Mouse (Mus musculus) hindbrain, embryonic 15.5 days (tissue): ENCODE measurements at regions not wholly inside any gene's neighbourhood (a gene's known extent, or its start where the extent isn't known, plus 50 kb on each side); places are given as distances from the start of the nearest gene placed in this dataset.

ENCODE experiments used
- ATAC-seq: fragments of 200-750 bp; cut with Nextera tagmentation; 2 replicates; pipeline ENCODE4 v1.8.0; 2017; ENCODE audit warnings: low read depth, moderate number of reproducible peaks, moderate TSS enrichment; ENCODE audit not compliant: low FRiP score
- H3K27ac ChIP-seq: fragments of 300-500 bp; sonication (generic); replicated peaks from 2 replicates; pipeline ENCODE4 v1.5.1; 2015; ENCODE audit warnings: mild to moderate bottlenecking, inconsistent platforms
- H3K27me3 ChIP-seq: fragments of 300-500 bp; sonication (generic); 2 replicates; pipeline ENCODE4 v1.6.1; 2015; ENCODE audit warnings: control low read depth, inconsistent platforms
- H3K36me3 ChIP-seq: fragments of 300-500 bp; sonication (generic); 2 replicates; pipeline ENCODE4 v1.6.1; 2015; ENCODE audit warnings: control low read depth, inconsistent platforms
- H3K4me1 ChIP-seq: fragments of 300-500 bp; sonication (generic); replicated peaks from 2 replicates; pipeline ENCODE4 v1.6.1; 2015; ENCODE audit warnings: control low read depth, inconsistent platforms
- H3K4me2 ChIP-seq: fragments of 300-500 bp; sonication (generic); 2 replicates; pipeline ENCODE4 v1.6.1; 2015; ENCODE audit warnings: moderate library complexity, mild to moderate bottlenecking, inconsistent platforms
- H3K4me3 ChIP-seq: fragments of 300-500 bp; sonication (generic); 2 replicates; pipeline ENCODE4 v1.5.1; 2015; ENCODE audit warnings: mild to moderate bottlenecking, inconsistent platforms
- H3K9ac ChIP-seq: fragments of 300-500 bp; sonication (generic); 2 replicates; pipeline ENCODE4 v1.6.1; 2015; ENCODE audit warnings: inconsistent platforms
- H3K9me3 ChIP-seq: fragments of 300-500 bp; sonication (generic); 2 replicates; pipeline ENCODE4 v1.6.1; 2016; ENCODE audit warnings: control low read depth, inconsistent platforms
- WGBS: fragments of 180-500 bp; shearing (Covaris S2); methylation state at CpG from one replicate; pipeline ENCODE4 v1.1.7; 2015; 5-methylcytosine and 5-hydroxymethylcytosine counted together

GRCm38 (mm10) chr1:28373351-28373750 is 406.7 kb downstream of the Gm597 start:
- Histone ChIP-seq H3K4me3 (no peak overlapping the region), H3K4me2 (no peak overlapping the region), H3K27ac (no peak overlapping the region), H3K36me3 (no peaks in the 10 kb centered on the region), H3K27me3 (no peaks in the 10 kb centered on the region), H3K9me3 (no peaks in the 10 kb centered on the region), H3K9ac (no peak overlapping the region), H3K4me1 (no peaks in the 10 kb centered on the region)
- WGBS: 76% methylated on average over 3 of the region's 3 CpGs
- no peak for ATAC-seq

- H3K36me3 ChIP-seq: no peaks in the 10 kb centered on the region
- H3K27ac ChIP-seq: no peak overlapping the region
- no peak overlapping the region for H3K4me3 ChIP-seq
- ATAC-seq: no peak
- 68% methylated on average over 2 of the region's 2 CpGs for WGBS
- no peaks in the 10 kb centered on the region for H3K27me3 ChIP-seq
- H3K9me3 ChIP-seq: no peaks in the 10 kb centered on the region
- no peak overlapping the region for H3K4me2 ChIP-seq
- no peak overlapping the region for H3K9ac ChIP-seq
- no peaks in the 10 kb centered on the region for H3K4me1 ChIP-seq
Observed at GRCm38 (mm10) chr1:28349411-28349973, 430.6 kb downstream of the Gm597 start.

GRCm38 (mm10) chr1:28348572-28348971 is 431.5 kb downstream of the Gm597 start:
- Histone ChIP-seq H3K9me3 (no peaks in the 10 kb centered on the region), H3K27ac (no peak overlapping the region), H3K4me2 (no peak overlapping the region), H3K36me3 (no peaks in the 10 kb centered on the region), H3K4me3 (no peak overlapping the region), H3K4me1 (no peaks in the 10 kb centered on the region), H3K27me3 (no peaks in the 10 kb centered on the region), H3K9ac (no peak overlapping the region)
- 64% methylated on average over 3 of the region's 3 CpGs for WGBS
- ATAC-seq: no peak

- H3K36me3 ChIP-seq: no peaks in the 10 kb centered on the region
- ATAC-seq: no peak
- no peaks in the 10 kb centered on the region for H3K27me3 ChIP-seq
- H3K4me2 ChIP-seq: no peak overlapping the region
- H3K27ac ChIP-seq: no peak overlapping the region
- H3K9ac ChIP-seq: no peak overlapping the region
- H3K9me3 ChIP-seq: no peaks in the 10 kb centered on the region
- 59% methylated on average over 1 of the region's 1 CpGs for WGBS
- no peak overlapping the region for H3K4me3 ChIP-seq
- no peaks in the 10 kb centered on the region for H3K4me1 ChIP-seq
Observed at GRCm38 (mm10) chr1:28340054-28340453, 440.0 kb downstream of the Gm597 start.

- Histone ChIP-seq H3K27me3 (no peaks in the 10 kb centered on the region), H3K9me3 (no peaks in the 10 kb centered on the region), H3K4me3 (no peak overlapping the region), H3K9ac (no peak overlapping the region), H3K36me3 (no peaks in the 10 kb centered on the region), H3K4me2 (no peak overlapping the region), H3K27ac (no peak overlapping the region), H3K4me1 (no peaks in the 10 kb centered on the region)
- 85% methylated on average over 3 of the region's 3 CpGs for WGBS
- ATAC-seq: no peak
Observed at GRCm38 (mm10) chr1:28334366-28334765, 445.7 kb downstream of the Gm597 start.

- Histone ChIP-seq H3K27me3 (no peaks in the 10 kb centered on the region), H3K36me3 (no peaks in the 10 kb centered on the region), H3K9me3 (no peaks in the 10 kb centered on the region), H3K4me2 (no peak overlapping the region), H3K9ac (no peak overlapping the region), H3K27ac (no peak overlapping the region), H3K4me3 (no peak overlapping the region), H3K4me1 (no peaks in the 10 kb centered on the region)
- 0 out of 2 replicates have a peak, but pooled peaks have one; percentile 38 for ATAC-seq
Observed at GRCm38 (mm10) chr1:28332031-28332430, 448.0 kb downstream of the Gm597 start.

- H3K9me3 ChIP-seq: no peaks in the 10 kb centered on the region
- no peak overlapping the region for H3K27ac ChIP-seq
- no peak overlapping the region for H3K9ac ChIP-seq
- H3K4me3 ChIP-seq: no peak overlapping the region
- no peaks in the 10 kb centered on the region for H3K4me1 ChIP-seq
- H3K36me3 ChIP-seq: no peaks in the 10 kb centered on the region
- 89% methylated on average over 9 of the region's 9 CpGs for WGBS
- H3K27me3 ChIP-seq: no peaks in the 10 kb centered on the region
- no peak overlapping the region for H3K4me2 ChIP-seq
- ATAC-seq: no peak
Observed at GRCm38 (mm10) chr1:28328986-28329385, 451.1 kb downstream of the Gm597 start.

- H3K27me3 ChIP-seq: no peaks in the 10 kb centered on the region
- no peaks in the 10 kb centered on the region for H3K36me3 ChIP-seq
- H3K4me3 ChIP-seq: no peak overlapping the region
- no peak overlapping the region for H3K9ac ChIP-seq
- H3K4me2 ChIP-seq: no peak overlapping the region
- WGBS: 87% methylated on average over 6 of the region's 6 CpGs
- ATAC-seq: no peak
- H3K9me3 ChIP-seq: no peaks in the 10 kb centered on the region
- no peak overlapping the region for H3K27ac ChIP-seq
- no peaks in the 10 kb centered on the region for H3K4me1 ChIP-seq
Observed at GRCm38 (mm10) chr1:28328539-28328938, 451.5 kb downstream of the Gm597 start.

GRCm38 (mm10) chr1:28324141-28324540 is 455.9 kb downstream of the Gm597 start:
- H3K36me3 ChIP-seq: no peaks in the 10 kb centered on the region
- ATAC-seq: no peak
- H3K9me3 ChIP-seq: no peaks in the 10 kb centered on the region
- 65% methylated on average over 3 of the region's 3 CpGs for WGBS
- H3K4me2 ChIP-seq: no peak overlapping the region
- H3K4me3 ChIP-seq: no peak overlapping the region
- no peak overlapping the region for H3K27ac ChIP-seq
- H3K9ac ChIP-seq: no peak overlapping the region
- no peaks in the 10 kb centered on the region for H3K4me1 ChIP-seq
- no peaks in the 10 kb centered on the region for H3K27me3 ChIP-seq
